Mouse (Mus musculus) limb, embryonic 12.5 days (tissue): Measurements from ENCODE around the gene Tank. TPM values are rescaled to one million over a fixed set of nuclear protein-coding genes. Genes with fewer than 3 reads are reported as not detected.

Source experiments
- ATAC-seq: fragments of 200-750 bp; cut with Nextera tagmentation; 2 replicates; pipeline ENCODE4 v1.8.0; 2017; ENCODE audit warnings: low read depth, moderate TSS enrichment; ENCODE audit not compliant: insufficient number of reproducible peaks, insufficient read depth, low FRiP score, low TSS enrichment
- H3K27ac ChIP-seq: fragments of 300-500 bp; sonication (generic); 2 replicates; pipeline ENCODE4 v1.5.1; 2016; ENCODE audit warnings: mild to moderate bottlenecking, moderate library complexity
- H3K27me3 ChIP-seq: fragments of 300-500 bp; sonication (generic); 2 replicates; pipeline ENCODE4 v1.6.1; 2016; ENCODE audit warnings: mild to moderate bottlenecking, moderate library complexity
- H3K36me3 ChIP-seq: fragments of 300-500 bp; sonication (generic); 2 replicates; pipeline ENCODE4 v1.6.1; 2016; ENCODE audit warnings: mild to moderate bottlenecking, moderate library complexity
- H3K4me1 ChIP-seq: fragments of 300-500 bp; sonication (generic); replicated peaks from 2 replicates; pipeline ENCODE4 v1.6.1; 2016
- H3K4me2 ChIP-seq: fragments of 300-500 bp; sonication (generic); 2 replicates; pipeline ENCODE4 v1.6.1; 2016; ENCODE audit warnings: mild to moderate bottlenecking, moderate library complexity
- H3K4me3 ChIP-seq: fragments of 300-500 bp; sonication (generic); replicated peaks from 2 replicates; pipeline ENCODE4 v1.5.1; 2016; ENCODE audit warnings: mild to moderate bottlenecking
- H3K9ac ChIP-seq: fragments of 300-500 bp; sonication (generic); replicated peaks from 2 replicates; pipeline ENCODE4 v1.6.1; 2016; ENCODE audit warnings: mild to moderate bottlenecking, moderate library complexity
- H3K9me3 ChIP-seq: fragments of 300-500 bp; sonication (generic); 2 replicates; pipeline ENCODE4 v1.6.1; 2016; ENCODE audit warnings: mild to moderate bottlenecking, moderate library complexity
- WGBS: fragments of 180-500 bp; shearing (Covaris S2); methylation state at CpG from one replicate; pipeline ENCODE4 v1.1.7; 2016; 5-methylcytosine and 5-hydroxymethylcytosine counted together
- polyA plus RNA-seq: library from polyadenylated mRNA; unstranded; fragments of >200 nt; fragmentation: Nextera tagmentation; extraction: Ambion mirVana; gene quantifications from 2 replicates; pipeline ENCODE4 v1.2.1, GENCODE M21; 2016

The Tank gene
- polyA plus RNA-seq, 1 experiment from 2014 or later, result 25.3 TPM

DNA sequence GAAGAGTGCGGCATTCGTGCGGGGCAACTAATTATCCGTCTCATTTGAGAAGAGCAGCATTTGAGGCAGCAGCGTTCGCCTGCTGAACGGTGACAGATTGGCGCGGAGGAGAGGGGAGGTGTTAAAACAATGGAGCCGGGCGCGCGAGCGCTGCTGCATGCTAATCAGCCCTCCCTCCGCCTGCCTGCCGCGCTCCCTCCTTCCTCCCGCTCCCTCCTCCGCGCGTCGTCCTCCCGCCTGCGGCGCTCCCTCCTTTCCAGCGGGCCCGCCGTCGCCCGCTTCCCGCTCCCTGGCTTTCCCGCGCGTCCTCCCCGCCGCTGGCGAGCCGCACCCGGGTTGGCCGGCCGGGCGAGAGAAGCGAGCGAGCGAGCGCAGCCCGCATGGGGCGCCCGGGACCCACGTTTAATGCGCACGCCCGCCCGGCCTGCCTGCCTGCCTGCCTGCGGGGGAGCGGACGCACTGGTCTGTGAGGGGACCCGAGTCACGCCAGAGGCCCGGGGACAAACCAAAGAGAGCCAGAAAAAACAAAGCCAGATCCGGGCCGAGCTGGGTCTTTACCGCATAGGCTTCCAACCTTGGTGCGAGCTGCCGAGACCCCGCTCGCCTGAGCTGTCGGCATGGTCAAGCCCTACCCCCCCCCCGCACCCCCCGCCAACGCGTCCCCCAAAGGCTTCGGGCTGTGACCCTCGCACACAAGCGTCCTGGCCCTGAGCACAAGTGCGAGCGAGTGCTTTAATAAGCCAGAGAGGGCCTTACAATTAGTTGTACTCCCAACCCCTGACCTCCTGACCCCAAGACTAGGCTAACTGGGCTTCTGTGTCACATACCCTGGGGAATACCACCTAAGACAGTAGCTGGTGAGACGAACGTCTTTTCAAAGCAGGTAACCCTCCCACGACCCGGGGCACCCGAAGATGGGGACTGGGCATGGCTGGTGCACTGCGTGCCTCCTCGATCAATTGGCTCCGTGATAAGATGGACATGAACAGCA, 78.3 kb downstream of the Tank start:
- H3K27ac ChIP-seq, result no peak overlapping the region
- peaks cover 11% of the 10 kb centered on the region for H3K4me1 ChIP-seq
- peak; percentile 79 for ATAC-seq
- no peaks in the 10 kb centered on the region for H3K9me3 ChIP-seq
- peaks cover 26% of the 10 kb centered on the region for H3K27me3 ChIP-seq
- under 1% methylated on average over 82 of the region's 85 CpGs for WGBS
- H3K4me3 ChIP-seq, result peak overlapping the region; percentile 58
- peak overlapping the region; percentile 96 for H3K4me2 ChIP-seq
- peak overlapping the region; percentile 69 for H3K9ac ChIP-seq
- H3K36me3 ChIP-seq, result no peaks in the 10 kb centered on the region

DNA sequence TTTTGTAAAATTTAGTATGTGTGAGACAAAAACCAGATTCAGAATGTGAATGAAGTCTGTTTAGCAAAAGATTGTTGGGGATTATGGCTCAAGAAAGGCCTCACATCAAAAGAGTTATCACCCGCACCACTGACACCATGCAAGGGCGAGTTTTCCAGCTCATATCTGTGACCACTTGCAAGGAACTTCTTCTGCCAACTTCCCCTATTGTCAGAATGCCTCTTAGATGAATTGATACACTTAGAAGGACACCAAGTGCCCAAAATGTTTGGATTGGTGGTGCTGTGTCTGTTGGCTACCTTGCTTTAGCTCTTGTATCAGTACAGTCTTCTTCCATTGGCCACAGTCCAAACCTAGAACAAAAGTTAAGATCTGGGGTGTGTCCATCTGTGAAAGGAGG, 80.9 kb downstream of the Tank start:
- H3K4me2 ChIP-seq, result no peak overlapping the region
- H3K4me1 ChIP-seq, result peaks cover 11% of the 10 kb centered on the region
- H3K27ac ChIP-seq, result no peak overlapping the region
- peaks cover 25% of the 10 kb centered on the region for H3K27me3 ChIP-seq
- H3K36me3 ChIP-seq, result no peaks in the 10 kb centered on the region
- H3K4me3 ChIP-seq, result no peak overlapping the region
- no peak overlapping the region for H3K9ac ChIP-seq
- ATAC-seq, result no peak
- no peaks in the 10 kb centered on the region for H3K9me3 ChIP-seq
- WGBS, result 73% methylated on average over 2 of the region's 2 CpGs

DNA sequence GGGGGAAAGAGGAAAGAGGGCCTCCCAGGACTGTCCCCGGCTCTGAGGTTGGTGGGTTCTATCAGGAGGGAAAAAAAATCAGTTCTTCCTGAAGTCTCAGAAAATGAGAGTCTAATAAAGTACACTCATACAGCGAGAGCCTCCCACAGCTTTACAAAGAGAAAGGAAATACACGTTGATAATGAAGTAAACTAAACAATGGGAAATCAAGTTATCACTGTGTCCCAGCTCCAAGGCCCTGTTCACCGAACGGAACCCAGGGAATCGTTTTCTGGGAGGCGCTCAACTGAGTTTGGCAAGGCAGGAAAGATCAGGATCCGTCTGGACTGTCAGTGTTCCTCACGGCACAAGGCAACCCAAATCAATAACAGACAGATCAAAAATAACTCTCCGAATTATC, 84.4 kb downstream of the Tank start:
- no peak overlapping the region for H3K4me2 ChIP-seq
- H3K9ac ChIP-seq, result no peak overlapping the region
- 0 out of 2 replicates have a peak, but pooled peaks cover 4% of the 10 kb centered on the region for H3K27me3 ChIP-seq
- no peak overlapping the region for H3K4me3 ChIP-seq
- no peaks in the 10 kb centered on the region; the same call in 1 of the 2 replicates for H3K4me1 ChIP-seq
- H3K27ac ChIP-seq, result no peak overlapping the region
- ATAC-seq, result no peak
- WGBS, result 87% methylated on average over 10 of the region's 10 CpGs
- no peaks in the 10 kb centered on the region for H3K36me3 ChIP-seq
- no peaks in the 10 kb centered on the region for H3K9me3 ChIP-seq

DNA sequence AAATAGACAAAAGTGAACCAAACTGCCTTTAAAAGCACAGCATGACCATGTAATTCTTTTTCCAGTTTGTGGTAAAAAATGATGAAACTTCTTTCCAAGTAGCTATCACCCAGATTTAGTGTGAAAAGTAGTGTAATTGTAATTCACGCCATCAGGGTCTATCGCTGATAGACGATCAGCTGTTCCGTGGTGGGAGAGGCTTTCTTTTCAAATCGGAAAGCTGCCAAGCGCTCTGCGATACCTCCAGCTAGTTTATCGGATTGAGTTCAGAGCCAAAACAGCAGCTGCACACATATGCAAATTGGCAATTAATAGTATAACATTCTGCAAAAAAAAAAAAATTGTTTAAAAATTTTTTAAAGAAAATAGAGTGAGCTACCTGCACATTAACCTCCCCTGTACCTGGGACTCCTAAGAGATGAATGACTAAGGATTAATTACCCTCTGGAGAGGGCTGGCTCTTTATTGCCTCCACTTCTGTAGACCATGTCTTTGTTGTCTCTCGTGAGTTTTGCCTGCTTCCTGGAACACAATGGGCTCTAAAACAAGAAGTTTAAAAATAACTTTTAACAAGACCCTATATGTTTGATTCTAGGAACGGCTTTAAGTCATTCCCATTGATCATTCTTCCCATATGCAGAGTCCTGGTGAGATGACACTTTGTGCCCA, 85.3 kb downstream of the Tank start:
- 69% methylated on average over 10 of the region's 10 CpGs for WGBS
- H3K36me3 ChIP-seq, result no peaks in the 10 kb centered on the region
- H3K4me2 ChIP-seq, result no peak overlapping the region
- ATAC-seq, result no peak
- H3K9ac ChIP-seq, result no peak overlapping the region
- no peaks in the 10 kb centered on the region; the same call in 1 of the 2 replicates for H3K4me1 ChIP-seq
- H3K4me3 ChIP-seq, result no peak overlapping the region
- H3K27ac ChIP-seq, result no peak overlapping the region
- H3K27me3 ChIP-seq, result 0 out of 2 replicates have a peak, but pooled peaks cover 4% of the 10 kb centered on the region
- H3K9me3 ChIP-seq, result no peaks in the 10 kb centered on the region

DNA sequence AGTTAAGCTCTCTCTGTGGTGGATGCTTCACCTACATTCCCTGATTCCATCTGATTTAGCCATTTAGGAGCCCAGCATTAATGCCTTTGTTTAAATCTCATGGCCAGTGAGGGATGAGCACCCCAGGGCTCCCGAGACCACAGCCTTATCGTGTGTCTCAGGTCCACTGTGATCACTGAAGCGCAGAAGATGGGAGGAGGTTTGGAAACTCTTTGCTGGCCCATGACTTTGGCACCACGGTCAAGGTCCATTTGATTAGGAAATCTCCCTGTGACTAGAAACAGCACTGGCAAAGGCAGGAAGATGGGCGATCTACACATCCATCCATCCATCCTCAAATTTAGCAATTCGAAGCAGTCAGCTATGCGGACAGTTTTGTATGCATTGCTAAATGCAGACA, 89.0 kb downstream of the Tank start:
- no peaks in the 10 kb centered on the region for H3K4me1 ChIP-seq

DNA sequence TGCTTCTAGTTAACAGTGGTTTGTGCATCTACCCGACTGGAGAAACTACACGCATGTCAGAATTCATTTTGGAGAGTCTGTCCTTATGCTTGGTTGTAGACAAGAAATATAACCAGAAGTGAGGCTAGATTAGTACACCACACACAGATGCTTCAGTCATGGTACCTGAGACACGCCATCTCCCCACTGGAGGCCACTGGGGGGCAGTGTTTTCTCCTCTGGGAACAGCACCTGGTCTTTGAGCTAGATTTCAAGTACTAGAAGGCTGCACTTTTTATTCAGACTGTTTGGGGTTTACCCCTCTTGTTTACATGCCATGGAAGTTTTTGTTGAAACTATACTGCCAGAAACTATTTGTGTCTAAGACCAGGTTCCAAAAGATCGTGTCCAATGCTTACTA, 89.9 kb downstream of the Tank start:
- H3K36me3 ChIP-seq, result no peaks in the 10 kb centered on the region
- H3K27me3 ChIP-seq, result no peaks in the 10 kb centered on the region
- no peaks in the 10 kb centered on the region for H3K4me1 ChIP-seq
- no peak overlapping the region for H3K27ac ChIP-seq
- WGBS, result 27% methylated on average over 4 of the region's 4 CpGs
- H3K4me3 ChIP-seq, result no peak overlapping the region
- H3K9me3 ChIP-seq, result no peaks in the 10 kb centered on the region
- no peak overlapping the region for H3K9ac ChIP-seq
- no peak for ATAC-seq
- no peak overlapping the region for H3K4me2 ChIP-seq

More for the DNA sequence above, 89.0 kb downstream of the Tank start:
- ATAC-seq, result no peak
- Histone ChIP-seq H3K4me2 (no peak overlapping the region), H3K9me3 (no peaks in the 10 kb centered on the region), H3K27me3 (no peaks in the 10 kb centered on the region), H3K9ac (no peak overlapping the region), H3K27ac (no peak overlapping the region), H3K36me3 (no peaks in the 10 kb centered on the region), H3K4me3 (no peak overlapping the region)
- 89% methylated on average over 7 of the region's 7 CpGs for WGBS

DNA sequence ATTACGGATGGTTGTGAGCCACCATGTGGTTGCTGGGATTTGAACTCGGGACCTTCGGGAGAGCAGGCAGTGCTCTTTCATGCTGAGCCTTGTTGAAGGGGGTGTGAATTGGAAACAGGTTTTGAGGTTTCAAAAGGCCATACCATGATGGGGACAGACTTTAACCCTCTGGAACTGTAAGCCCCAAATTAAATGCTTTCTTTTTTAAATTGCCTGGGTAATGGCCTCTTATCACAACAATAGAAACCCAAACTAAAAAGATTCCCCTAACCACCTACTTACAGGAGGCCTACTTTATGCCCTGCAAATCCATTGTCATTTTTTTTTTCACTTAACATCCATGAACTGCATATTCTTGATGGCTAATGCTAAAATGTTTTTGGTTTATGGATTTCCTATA, 96.2 kb downstream of the Tank start:
- ATAC-seq, result no peak
- H3K27me3 ChIP-seq, result no peaks in the 10 kb centered on the region
- H3K36me3 ChIP-seq, result no peaks in the 10 kb centered on the region
- H3K9me3 ChIP-seq, result no peaks in the 10 kb centered on the region
- H3K4me1 ChIP-seq, result no peaks in the 10 kb centered on the region
- H3K9ac ChIP-seq, result no peak overlapping the region
- no peak overlapping the region for H3K4me2 ChIP-seq
- H3K4me3 ChIP-seq, result no peak overlapping the region
- no peak overlapping the region for H3K27ac ChIP-seq
- WGBS, result 91% methylated on average over 3 of the region's 3 CpGs

DNA sequence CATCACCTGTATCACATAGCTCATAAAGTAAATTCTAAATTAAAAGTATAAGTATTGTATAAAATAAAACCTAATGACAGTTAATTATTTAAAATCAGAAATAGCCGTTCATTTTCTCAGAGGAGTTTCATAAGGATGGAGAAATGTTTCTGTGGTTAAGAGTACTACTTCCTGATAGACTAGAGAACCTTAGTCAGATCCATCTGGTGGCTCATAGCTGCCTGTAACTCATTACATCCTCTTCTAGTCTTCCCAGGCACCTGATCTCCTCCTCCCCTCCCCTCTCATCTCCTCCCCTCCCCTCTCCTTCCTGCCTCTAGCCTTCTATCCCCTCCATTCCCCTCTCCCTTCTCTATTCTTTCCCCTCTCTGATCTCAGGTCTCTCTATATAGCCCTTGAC, 103.2 kb downstream of the Tank start:
- H3K27ac ChIP-seq, result no peak overlapping the region
- no peak overlapping the region for H3K9ac ChIP-seq
- H3K4me1 ChIP-seq, result no peaks in the 10 kb centered on the region
- ATAC-seq, result no peak
- H3K4me2 ChIP-seq, result no peak overlapping the region
- no peaks in the 10 kb centered on the region for H3K9me3 ChIP-seq
- no peak overlapping the region for H3K4me3 ChIP-seq
- no peaks in the 10 kb centered on the region for H3K36me3 ChIP-seq
- no peaks in the 10 kb centered on the region for H3K27me3 ChIP-seq
- WGBS, result 86% methylated on average over 1 of the region's 1 CpGs

DNA sequence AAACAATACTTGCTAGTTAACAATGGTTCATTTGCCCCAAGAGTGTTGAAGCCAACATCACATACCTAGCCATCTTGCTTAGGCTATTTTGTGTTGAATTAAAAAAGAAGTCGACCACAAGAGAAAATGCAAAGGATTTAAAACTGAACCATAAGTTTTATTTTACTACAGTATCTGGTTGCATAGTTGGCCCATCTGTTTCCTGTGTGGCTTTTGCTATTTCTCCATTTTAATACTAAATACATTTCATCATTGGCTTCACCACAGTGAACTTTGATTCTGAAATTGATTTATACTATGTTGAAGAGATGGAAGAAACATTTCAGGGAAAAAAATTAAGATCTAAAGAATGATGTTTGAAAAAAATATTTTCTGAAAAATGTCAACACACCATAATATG, 108.1 kb downstream of the Tank start:
- Histone ChIP-seq H3K4me2 (no peak overlapping the region), H3K9me3 (no peaks in the 10 kb centered on the region), H3K27ac (no peak overlapping the region), H3K4me1 (no peaks in the 10 kb centered on the region), H3K36me3 (no peaks in the 10 kb centered on the region), H3K27me3 (no peaks in the 10 kb centered on the region), H3K4me3 (no peak overlapping the region), H3K9ac (no peak overlapping the region)
- WGBS, result 82% methylated on average over 1 of the region's 1 CpGs
- ATAC-seq, result no peak

DNA sequence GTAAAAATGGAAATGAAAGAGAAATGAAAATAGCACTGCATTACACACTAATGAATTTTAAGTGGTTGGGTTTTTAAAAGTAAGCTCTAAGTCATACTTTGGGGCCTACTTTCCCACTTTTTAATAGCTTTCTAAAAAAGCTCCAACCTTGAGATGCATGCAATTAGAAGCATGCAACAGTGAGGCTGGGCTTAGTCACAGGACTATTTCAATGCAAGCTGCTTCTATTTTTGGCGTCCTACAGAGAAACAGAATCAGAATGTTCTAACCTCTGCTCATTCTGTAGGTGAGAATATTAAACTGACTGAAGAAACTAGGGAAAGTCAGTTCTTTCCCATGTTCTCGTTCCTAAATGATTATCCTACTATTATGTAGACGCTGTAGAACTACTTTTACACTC, 110.7 kb downstream of the Tank start:
- 78% methylated on average over 3 of the region's 3 CpGs for WGBS
- Histone ChIP-seq H3K36me3 (no peaks in the 10 kb centered on the region), H3K9ac (no peak overlapping the region), H3K4me2 (no peak overlapping the region), H3K27me3 (no peaks in the 10 kb centered on the region), H3K4me1 (no peaks in the 10 kb centered on the region), H3K4me3 (no peak overlapping the region), H3K27ac (no peak overlapping the region), H3K9me3 (no peaks in the 10 kb centered on the region)
- no peak for ATAC-seq
